Mouse (Mus musculus) forelimb bud, embryonic 11.5 days (tissue): ENCODE results near the gene Zcchc2.

Experiments used
- DNase-seq: peaks from one replicate; pipeline ENCODE4 v3.0.0-alpha.2; 2012; ENCODE audit warnings: low read depth, low spot score

Gene Zcchc2

DNA sequence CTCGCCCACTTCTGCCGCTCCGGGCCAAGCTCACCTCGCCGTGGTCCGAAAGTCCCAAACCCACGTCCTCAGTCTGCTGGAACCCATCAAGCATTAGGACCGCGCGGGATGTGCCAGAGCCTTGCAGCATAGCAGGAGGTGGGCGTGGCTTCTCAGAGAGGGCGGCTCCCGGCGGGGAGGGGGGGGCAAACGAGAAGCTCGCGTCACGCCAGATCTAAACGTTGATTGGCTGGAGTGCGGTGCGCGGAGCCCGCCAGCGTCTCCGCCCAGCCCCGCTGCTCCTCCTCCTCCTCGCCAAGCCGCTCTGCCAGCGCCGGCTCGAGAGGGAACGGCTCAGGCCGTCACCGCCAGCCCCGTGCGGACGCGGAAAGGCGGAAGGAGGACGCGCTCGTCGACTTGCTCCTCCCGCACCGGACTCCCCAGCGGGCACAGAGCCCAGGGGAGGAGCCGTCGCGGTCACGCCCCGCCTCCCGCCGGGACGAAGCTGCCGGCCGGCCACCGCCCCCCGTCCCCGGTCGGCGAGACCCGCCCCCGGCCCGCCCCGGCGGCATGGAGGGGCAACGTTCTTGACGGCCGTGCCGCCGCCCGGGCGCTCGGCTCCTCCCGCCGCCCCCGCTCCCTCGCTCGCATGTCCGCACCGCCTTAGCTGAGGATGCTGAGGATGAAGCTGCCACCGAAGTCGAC lies at the start of gene Zcchc2:
Gene Zcchc2 (plus strand): TSS at position 269 of the 684 bp plus-strand sequence.
- peak; percentile 97 for DNase-seq

GRCm38 (mm10) chr1:105944927-105945580 lies 45.2 kb upstream of the Zcchc2 start:
- DNase-seq: no peak

GRCm38 (mm10) chr1:105946581-105947540 lies 43.3 kb upstream of the Zcchc2 start:
- DNase-seq: no peak

DNA sequence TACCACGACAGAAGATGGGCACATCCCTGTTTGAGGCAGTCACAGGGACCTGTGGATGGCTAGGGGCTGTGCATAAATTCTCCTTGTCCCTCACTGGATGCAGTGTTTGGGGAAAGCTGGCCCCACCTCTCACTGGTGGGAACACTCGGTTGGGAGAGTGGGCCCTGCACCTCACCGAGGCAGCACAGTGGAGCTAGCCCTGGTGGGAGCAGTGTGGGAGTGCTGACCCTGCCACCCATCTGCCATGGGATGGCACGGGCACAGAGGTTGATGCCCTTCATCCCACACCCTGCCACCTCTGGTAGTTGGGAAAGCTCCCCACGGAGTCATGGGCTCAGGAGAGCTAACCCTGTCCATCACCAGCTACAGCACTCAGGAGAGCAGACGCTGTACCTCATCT lies 41.9 kb upstream of the Zcchc2 start:
- DNase-seq: no peak

- DNase-seq: no peak
Observed at GRCm38 (mm10) chr1:105953588-105953987, 36.6 kb upstream of the Zcchc2 start.

GRCm38 (mm10) chr1:105954047-105954446 lies 36.2 kb upstream of the Zcchc2 start:
- DNase-seq: no peak

DNA sequence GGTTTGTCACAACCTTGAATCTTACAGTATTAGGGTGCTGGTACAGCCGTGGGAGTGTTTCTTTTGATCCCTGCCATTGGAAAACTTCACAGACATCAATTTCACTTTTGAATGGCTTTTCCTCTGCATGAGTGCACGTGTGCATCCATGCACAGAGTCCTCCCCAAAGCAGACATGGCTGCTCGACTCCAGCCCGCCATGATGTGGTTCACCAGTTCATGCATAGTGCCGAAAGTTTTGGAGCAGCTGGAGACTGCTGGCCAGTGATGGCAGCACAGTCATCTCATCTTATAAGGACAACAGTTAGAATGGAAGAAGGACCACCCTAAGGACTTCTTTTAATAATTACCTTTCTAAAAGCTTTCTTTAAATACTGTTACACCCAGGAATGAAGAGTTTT lies 34.1 kb upstream of the Zcchc2 start:
- DNase-seq: no peak

- DNase-seq: no peak
Observed at GRCm38 (mm10) chr1:105961472-105961871, 28.7 kb upstream of the Zcchc2 start.

- DNase-seq: no peak
Observed at GRCm38 (mm10) chr1:105962084-105962818, 28.0 kb upstream of the Zcchc2 start.

DNA sequence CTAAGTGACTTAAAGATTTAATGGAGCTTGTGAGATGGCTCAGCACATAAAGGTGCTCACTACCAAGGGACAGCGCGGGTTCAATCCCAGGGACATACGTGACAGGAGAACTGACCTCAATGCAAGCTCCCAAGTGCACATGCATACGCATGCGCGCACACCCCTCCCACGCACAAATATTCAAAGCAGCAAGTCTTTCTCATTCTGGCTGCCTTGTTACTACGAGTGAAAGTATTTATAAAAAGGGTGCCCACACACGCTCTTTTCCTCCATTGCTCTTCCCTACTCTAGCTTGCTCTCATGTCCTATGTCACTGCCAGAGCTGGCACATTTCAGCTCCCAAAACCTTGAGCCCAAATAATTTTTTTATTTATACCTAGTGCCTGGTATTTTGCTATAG lies 27.4 kb upstream of the Zcchc2 start:
- no peak for DNase-seq

GRCm38 (mm10) chr1:105964514-105964913 lies 25.7 kb upstream of the Zcchc2 start:
- no peak for DNase-seq

DNA sequence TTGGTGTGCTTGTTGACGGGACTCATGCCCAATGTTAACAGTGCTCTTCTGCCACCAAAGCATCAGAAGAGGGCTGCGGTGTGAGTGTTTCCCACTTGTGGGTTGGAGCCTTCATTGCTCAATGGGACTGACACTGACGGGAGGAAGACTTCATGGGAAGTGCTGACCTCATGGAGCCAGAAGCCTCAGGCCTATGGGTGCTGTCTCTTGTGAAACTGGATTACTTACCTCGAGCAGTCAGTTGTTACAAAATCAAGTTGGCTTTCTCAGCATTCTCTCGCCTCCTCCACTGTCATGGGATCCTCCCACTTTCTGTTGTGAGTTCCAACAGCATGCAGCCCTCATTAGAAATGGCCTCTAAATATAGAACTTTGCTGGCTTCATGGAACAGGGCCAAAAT lies 25.0 kb upstream of the Zcchc2 start:
- DNase-seq: no peak

GRCm38 (mm10) chr1:105971490-105972170 lies 18.6 kb upstream of the Zcchc2 start:
- no peak for DNase-seq

- no peak for DNase-seq
Observed at GRCm38 (mm10) chr1:105974023-105974422, 16.2 kb upstream of the Zcchc2 start.

- no peak for DNase-seq
Observed at GRCm38 (mm10) chr1:105977446-105978094, 12.6 kb upstream of the Zcchc2 start.

- DNase-seq: no peak
Observed at GRCm38 (mm10) chr1:105980849-105981610, 9.2 kb upstream of the Zcchc2 start.

GRCm38 (mm10) chr1:105982496-105983364 lies 7.5 kb upstream of the Zcchc2 start:
- no peak for DNase-seq

GRCm38 (mm10) chr1:105984172-105984571 lies 6.0 kb upstream of the Zcchc2 start:
- DNase-seq: no peak

- no peak for DNase-seq
Observed at GRCm38 (mm10) chr1:105988171-105988570, 2.0 kb upstream of the Zcchc2 start.
